Mouse (Mus musculus): Measurements from ENCODE around the gene Jmjd1c. TPM values are rescaled to one million over a fixed set of nuclear protein-coding genes. Genes with fewer than 3 reads are reported as not detected.
"Not testable (repeated sequence)": the region's sequence is repeated elsewhere in the genome, so short reads cannot be mapped to it uniquely, and the experiment has no call there.

Jmjd1c gene
- total RNA-seq, 2 experiments from 2014 or later = 85.6 to 90.5 TPM

DNA sequence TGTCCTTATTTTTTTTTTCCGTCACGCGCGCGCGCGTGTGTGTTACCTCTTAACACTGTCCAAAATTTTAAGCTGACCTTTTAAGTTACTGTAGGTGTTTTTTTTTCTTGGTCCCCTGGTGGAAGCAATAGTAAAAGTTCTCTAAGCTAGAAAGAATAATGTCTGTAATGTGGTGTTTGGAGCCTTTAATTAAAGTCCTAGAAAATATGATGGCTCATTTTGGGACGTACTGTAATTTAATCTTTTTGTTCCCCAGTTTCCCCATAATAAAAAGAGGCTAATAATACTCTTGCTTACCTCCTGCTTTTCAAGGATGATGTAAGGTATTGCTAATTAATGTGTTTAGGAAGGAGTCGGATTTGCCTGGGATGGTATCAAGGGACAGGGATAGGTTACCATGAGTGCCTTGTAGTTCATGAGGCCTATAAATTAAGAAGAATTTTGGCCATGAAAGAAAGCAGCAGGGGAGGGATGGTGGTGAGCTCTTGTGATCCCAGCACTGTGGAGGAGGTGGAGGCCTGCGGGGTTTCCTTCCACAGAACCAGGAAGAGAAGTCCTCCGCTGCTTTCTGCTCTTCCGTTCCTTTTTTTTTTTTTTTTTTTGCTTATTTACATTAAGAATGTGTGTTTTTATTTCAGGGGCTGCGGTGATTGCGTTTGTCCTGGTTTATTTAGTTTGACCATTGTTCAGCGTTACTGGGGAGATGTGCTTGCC is 1.7 kb downstream of the Jmjd1c start:
- intact Hi-C loops (cut with DNase I) = loop anchor here (5.0 kb wide), 2 partner anchors 40 to 185 kb away; no protein-coding TSS in a partner anchor
- peak in 1 of 2 experiments; percentile 38 for DNase-seq (ENCODE audit: low spot score in 2 of 2)

- intact Hi-C loops (cut with DNase I) = loop anchor here (5.0 kb wide), 2 partner anchors 41 to 186 kb away; no protein-coding TSS in a partner anchor
- DNase-seq (ENCODE audit: low spot score in 2 of 2) = peak in 1 of 2 experiments; percentile 43
Measured at GRCm38 (mm10) chr10:67098408-67099050, 2.6 kb downstream of the Jmjd1c start.

DNA sequence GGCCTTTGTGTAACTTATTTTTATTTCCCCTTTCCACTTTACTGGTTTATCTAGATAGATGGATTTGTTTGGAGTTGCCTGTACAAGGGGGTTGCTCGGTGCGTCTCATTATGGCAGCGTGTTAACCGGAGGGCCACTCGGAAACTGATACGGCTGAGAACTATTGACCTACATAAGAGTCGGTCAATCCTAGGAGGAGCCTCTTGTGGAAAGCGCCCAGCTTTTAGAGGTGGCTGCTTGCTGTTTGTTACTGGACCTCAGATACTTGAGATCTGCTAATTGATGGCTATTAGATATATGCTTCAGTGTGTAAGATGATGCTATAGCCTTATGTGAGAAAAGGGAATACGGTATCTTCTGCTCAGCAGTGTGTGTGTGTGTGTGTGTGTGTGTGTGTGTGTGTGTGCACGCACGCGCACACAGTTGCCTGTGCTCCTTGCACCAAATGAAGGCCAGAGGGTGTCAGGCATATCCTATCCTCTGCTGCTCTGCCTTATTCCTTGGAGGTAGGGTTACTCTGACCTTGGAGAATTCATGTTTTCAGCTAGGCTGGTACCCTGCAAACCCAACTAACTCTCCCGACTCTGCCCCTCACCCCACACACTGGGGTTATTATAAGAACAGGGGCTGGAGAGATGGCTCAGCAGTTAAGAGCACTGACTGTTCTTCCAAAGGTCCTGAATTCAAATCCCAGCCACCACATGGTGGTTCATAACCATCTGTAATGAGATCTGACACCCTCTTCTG is 3.4 kb downstream of the Jmjd1c start:
- intact Hi-C loops (cut with DNase I) = loop anchor here (5.0 kb wide), 2 partner anchors 42 to 187 kb away; no protein-coding TSS in a partner anchor
- DNase-seq (ENCODE audit: low spot score in 2 of 2) = no peak

DNA sequence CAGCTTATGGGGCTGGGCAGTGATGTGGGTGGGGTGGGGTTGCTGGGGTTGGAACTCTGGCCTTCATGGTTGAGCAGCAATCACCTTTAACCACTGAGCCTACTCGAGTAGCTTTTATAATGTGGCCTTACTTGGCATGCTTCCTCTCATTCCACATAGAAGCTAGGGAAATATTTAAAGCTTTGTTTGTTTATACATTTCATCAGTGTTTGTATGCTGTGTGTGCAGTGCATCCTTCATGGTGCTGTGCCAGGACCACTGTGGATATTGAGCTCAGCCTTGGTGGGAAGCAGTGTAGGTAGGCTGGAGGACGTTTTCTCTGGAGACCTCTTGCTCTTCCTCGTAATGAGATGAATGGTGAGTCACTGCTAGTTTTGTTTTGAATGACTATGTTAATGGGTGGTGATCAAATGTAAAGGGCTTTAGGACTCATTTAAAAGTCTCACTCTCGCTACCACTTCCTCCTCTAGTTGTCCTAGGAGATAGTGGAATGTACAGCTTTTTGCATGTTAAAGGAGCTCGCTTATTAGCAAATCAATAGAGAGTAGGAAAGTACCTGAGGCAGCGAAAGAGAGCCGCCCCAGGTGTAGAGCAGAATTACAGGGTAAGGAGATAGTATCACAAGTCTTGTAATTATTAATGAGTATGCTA is 4.2 kb downstream of the Jmjd1c start:
- DNase-seq (ENCODE audit: low spot score in 2 of 2) = no peak

GRCm38 (mm10) chr10:67100831-67101251 is 4.9 kb downstream of the Jmjd1c start:
- intact Hi-C loops (cut with DNase I) = no loop called here

More for the DNA sequence above, 4.2 kb downstream of the Jmjd1c start:
- intact Hi-C loops (cut with DNase I) = no loop called here

DNA sequence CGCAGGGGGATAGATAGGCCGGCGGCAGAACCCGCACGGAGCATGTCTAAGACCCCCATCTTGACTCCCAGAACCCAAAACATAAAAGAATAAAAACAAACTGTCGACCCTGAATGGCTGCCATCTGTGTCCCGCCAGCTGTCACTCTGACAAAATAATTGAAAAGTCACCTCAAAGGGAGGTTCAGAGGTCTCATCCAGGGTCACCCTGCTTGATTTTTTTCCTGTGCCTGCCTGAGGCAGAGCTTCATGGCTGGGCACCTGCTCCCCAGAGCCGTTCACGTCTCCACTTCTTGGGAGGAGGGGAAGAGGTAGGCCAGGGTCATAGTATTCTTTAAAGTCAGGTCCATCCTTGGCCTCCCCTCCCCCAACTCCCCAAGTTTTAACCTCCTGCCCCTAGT is 8.6 kb downstream of the Jmjd1c start:
- no peak for DNase-seq (ENCODE audit: low spot score in 2 of 2)
- intact Hi-C loops (cut with DNase I) = no loop called here

More at GRCm38 (mm10) chr10:67100831-67101251, 4.9 kb downstream of the Jmjd1c start:
- DNase-seq (ENCODE audit: low spot score in 2 of 2) = no peak

GRCm38 (mm10) chr10:67105331-67106217 is 9.6 kb downstream of the Jmjd1c start:
- intact Hi-C loops (cut with DNase I) = no loop called here
- DNase-seq (ENCODE audit: low spot score in 2 of 2) = no peak

GRCm38 (mm10) chr10:67106400-67106799 is 10.5 kb downstream of the Jmjd1c start:
- DNase-seq (ENCODE audit: low spot score in 2 of 2) = no peak
- intact Hi-C loops (cut with DNase I) = no loop called here

DNA sequence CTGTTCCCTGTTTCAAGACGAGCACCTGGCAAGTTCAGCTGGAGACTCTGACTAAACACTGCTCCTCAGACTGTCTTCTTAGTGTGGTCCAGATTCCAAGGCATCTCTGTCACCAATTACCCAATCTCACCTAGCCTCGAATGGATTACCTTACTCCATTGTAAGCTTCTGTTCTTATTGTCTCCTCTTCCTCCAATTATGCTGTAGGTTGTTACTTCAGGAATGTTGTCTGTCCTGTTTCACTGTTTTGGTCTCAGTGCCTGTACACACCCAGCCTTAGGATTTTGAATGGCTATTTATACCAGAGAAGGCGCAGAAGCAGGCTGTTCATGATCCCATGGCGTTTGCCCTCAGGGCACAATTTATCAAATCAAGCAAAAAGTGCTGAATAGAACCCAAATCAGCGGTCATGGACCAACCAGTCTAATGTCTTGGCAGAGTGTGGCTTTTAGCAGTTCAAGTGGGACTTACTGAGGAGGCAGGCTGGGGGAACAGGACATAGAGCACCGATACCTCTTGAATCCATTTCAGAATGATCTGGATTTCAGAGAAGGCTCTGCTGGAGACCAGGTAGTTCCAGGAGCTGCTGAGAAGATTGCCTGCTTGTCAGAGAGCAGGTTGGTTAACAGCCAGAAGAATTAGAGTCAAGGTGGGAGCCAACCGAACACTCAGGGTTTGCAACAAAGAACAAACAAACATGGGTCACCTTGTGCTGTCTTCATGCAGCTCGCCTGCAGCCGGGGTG is 11.3 kb downstream of the Jmjd1c start:
- no peak for DNase-seq (ENCODE audit: low spot score in 2 of 2)
- intact Hi-C loops (cut with DNase I) = no loop called here

DNA sequence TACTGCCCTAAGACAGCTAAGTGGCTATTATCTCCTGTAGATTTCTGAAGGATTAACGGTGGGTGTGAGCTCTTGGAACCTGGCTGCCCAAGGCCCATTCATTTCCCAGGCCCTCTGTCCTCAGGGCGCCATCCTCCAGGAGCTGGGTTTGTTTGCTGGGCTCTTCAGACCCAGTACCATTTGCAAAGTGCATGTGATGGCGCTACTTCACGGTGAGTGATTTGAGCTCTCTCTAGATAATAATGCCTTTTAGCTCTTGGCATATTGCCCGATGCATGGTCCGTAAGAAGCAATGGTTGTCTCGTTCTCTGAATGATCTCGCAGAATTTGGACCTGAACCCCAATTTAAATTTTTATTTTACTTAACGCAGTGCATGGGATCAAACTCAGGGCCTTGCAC is 12.2 kb downstream of the Jmjd1c start:
- DNase-seq (ENCODE audit: low spot score in 2 of 2) = no peak
- intact Hi-C loops (cut with DNase I) = no loop called here

DNA sequence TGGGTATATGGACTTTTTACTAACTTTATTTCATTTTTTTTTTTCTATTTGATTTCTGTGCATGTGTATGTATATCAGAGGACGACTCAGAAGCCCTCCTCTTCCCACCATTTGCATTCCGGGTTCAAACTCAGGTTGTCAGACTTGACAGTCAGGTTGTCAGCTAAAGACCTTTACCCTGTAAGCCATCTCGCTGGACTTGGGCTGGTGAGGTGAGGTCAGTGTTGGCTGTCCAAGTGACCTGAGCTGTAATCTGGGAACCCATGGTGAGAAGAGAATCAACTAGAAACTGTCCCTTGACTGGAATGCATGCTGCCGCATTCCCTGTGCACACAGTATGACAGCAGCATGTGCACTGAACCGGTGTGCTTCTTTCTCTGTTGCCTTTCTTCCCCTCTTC is 13.7 kb downstream of the Jmjd1c start:
- intact Hi-C loops (cut with DNase I) = no loop called here
- no peak for DNase-seq (ENCODE audit: low spot score in 2 of 2)

GRCm38 (mm10) chr10:67111044-67111798 is 15.3 kb downstream of the Jmjd1c start:
- intact Hi-C loops (cut with DNase I) = no loop called here
- DNase-seq (ENCODE audit: low spot score in 2 of 2) = no peak

- intact Hi-C loops (cut with DNase I) = no loop called here
- DNase-seq (ENCODE audit: low spot score in 2 of 2) = no peak
Measured at GRCm38 (mm10) chr10:67111799-67112177, 15.9 kb downstream of the Jmjd1c start.

DNA sequence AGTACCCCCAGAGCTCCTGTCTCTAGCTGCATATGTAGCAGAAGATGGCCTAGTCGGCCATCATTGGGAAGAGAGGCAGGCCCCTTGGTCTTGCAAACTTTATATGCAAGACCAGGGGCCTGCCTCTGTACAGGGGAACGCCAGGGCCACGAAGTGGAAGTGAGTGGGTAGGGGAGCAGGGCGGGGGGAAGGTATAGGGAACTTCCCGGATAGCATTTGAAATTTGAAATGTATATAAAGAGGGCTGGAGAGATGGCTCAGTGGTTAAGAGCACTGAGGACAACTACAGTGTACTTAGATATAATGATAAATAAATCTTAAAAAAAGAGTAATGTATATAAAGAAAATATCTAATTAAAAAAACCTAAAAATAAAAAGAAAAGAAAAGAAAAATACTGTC is 17.0 kb downstream of the Jmjd1c start:
- not testable (repeated sequence) for DNase-seq (ENCODE audit: low spot score in 2 of 2)

DNA sequence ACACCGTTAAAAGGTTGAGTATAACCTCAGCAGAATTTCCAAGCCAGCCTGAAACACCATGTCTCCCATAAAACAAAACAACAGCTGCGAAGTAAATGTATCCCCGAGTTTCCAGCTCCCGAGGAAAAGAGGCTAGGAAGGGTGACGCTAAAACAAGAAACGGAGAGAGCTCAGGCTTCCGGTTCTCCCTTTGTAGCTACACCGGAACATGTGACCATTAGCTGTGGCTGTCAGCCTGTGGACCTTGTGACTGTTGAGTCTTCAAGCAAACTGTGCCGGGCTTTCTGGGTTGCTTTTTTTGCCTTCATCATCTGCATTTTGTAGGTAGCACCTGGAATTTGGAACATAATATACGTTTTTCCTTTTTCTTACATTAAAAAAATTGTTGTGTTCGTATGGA is 17.9 kb downstream of the Jmjd1c start:
- intact Hi-C loops (cut with DNase I) = no loop called here
- DNase-seq (ENCODE audit: low spot score in 2 of 2) = no peak

More for the DNA sequence above, 17.0 kb downstream of the Jmjd1c start:
- intact Hi-C loops (cut with DNase I) = not testable (repeated sequence)

DNA sequence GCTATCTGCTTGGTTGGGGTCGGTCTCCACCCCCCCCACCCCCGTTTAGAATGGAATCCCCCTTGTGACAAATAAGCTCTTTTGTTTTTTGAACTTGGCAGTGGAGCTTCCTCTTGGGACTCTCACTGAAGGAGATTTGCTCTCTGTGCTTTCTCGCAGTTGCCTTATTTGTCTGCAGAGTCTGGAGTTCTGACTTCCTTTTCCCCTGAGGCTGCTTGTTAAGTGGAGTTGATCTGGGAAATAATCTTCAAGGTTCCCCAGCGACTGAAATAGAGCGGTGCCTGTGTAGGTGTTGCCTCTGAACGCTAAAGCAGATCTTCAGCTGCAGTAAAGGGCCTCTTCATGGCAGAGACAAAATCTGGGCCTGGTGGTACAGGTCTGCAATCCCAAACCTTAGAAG is 19.2 kb downstream of the Jmjd1c start:
- intact Hi-C loops (cut with DNase I) = no loop called here
- peak in 1 of 2 experiments; percentile 35 for DNase-seq (ENCODE audit: low spot score in 2 of 2)

DNA sequence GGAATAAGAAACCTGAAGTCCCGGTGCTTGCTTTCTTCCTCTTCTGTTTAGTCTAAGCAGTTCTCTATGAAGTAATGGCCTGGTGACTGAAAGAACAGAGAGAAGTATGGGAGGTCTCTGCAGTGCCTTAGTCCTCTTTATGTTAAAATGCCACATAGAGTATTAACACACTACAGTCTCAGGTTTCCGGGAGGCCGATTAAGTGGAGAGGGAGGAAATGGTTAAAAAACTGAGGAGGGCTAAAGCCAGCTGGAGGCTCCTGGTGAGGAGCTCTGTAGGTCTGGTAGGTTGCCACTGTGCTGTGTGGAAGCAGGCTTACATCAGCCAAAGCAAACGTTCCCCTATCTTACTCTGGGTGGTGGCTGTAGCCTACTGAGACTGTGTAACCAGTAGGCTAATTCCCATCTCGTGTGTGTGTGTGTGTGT is 19.8 kb downstream of the Jmjd1c start:
- DNase-seq (ENCODE audit: low spot score in 2 of 2) = no peak
- intact Hi-C loops (cut with DNase I) = no loop called here
